Mouse (Mus musculus) forebrain, embryonic 14.5 days (tissue): Measurements from ENCODE around the gene Vmn1r148. TPM values are rescaled to one million over a fixed set of nuclear protein-coding genes. Genes with fewer than 3 reads are reported as not detected.
"Not testable (repeated sequence)": the region's sequence is repeated elsewhere in the genome, so short reads cannot be mapped to it uniquely, and the experiment has no call there.

Experiments
- ATAC-seq: fragments of 200-750 bp; cut with Nextera tagmentation; 2 replicates; pipeline ENCODE4 v1.8.0; 2017; ENCODE audit warnings: mild to moderate bottlenecking, moderate library complexity
- DNase-seq: peaks from one replicate; pipeline ENCODE4 v3.0.0-alpha.2; 2015; ENCODE audit warnings: low spot score
- H3K27ac ChIP-seq: fragments of 300-500 bp; sonication (generic); 2 replicates; pipeline ENCODE4 v1.5.1; 2014; ENCODE audit warnings: low read depth, mild to moderate bottlenecking, control low read depth, low read length, moderate library complexity
- H3K27me3 ChIP-seq: fragments of 300-500 bp; sonication (generic); replicated peaks from 2 replicates; pipeline ENCODE4 v1.6.1; 2014; ENCODE audit warnings: low read length, control low read depth, mixed read lengths; ENCODE audit not compliant: control insufficient read depth, insufficient read depth
- H3K36me3 ChIP-seq: fragments of 300-500 bp; sonication (generic); 2 replicates; pipeline ENCODE4 v1.6.1; 2014; ENCODE audit warnings: low read length, control low read depth; ENCODE audit not compliant: control insufficient read depth, insufficient read depth
- H3K4me1 ChIP-seq: fragments of 300-500 bp; sonication (generic); 2 replicates; pipeline ENCODE4 v1.6.1; 2014; ENCODE audit warnings: antibody characterized with exemption, low read length, control low read depth; ENCODE audit not compliant: control insufficient read depth, insufficient read depth
- H3K4me2 ChIP-seq: fragments of 300-500 bp; sonication (generic); 2 replicates; pipeline ENCODE4 v1.6.1; 2014; ENCODE audit warnings: mild to moderate bottlenecking, control low read depth, low read length
- H3K4me3 ChIP-seq: fragments of 300-500 bp; sonication (generic); 2 replicates; pipeline ENCODE4 v1.5.1; 2014; ENCODE audit warnings: low read depth, low read length, control low read depth
- H3K9ac ChIP-seq: fragments of 300-500 bp; sonication (generic); 2 replicates; pipeline ENCODE4 v1.6.1; 2014; ENCODE audit warnings: mild to moderate bottlenecking, low read length, control low read depth, moderate library complexity
- H3K9me3 ChIP-seq: fragments of 300-500 bp; sonication (generic); replicated peaks from 2 replicates; pipeline ENCODE4 v1.6.1; 2016; ENCODE audit warnings: low read length, control low read depth, mixed read lengths; ENCODE audit not compliant: control insufficient read depth
- WGBS: fragments of 180-500 bp; shearing (Covaris S2); extraction: QIAGEN DNeasy Blood & Tissue Kit; methylation state at CpG from one replicate; pipeline ENCODE4 v1.1.7; 2014; 5-methylcytosine and 5-hydroxymethylcytosine counted together
- polyA plus RNA-seq: library from polyadenylated mRNA; unstranded; fragments of >200 nt; fragmentation: Nextera tagmentation; extraction: Ambion mirVana; gene quantifications from 2 replicates; pipeline ENCODE4 v1.2.1, GENCODE M21; 2014

The Vmn1r148 gene
- polyA plus RNA-seq: not detected in 2 replicates

- not testable (repeated sequence) for H3K9ac ChIP-seq, H3K4me2 ChIP-seq, DNase-seq, H3K36me3 ChIP-seq, H3K4me3 ChIP-seq, H3K27ac ChIP-seq, H3K9me3 ChIP-seq, H3K27me3 ChIP-seq, ATAC-seq, H3K4me1 ChIP-seq
- no CpG with 5 or more reads among the region's 3 CpGs for WGBS
Measured at GRCm38 (mm10) chr7:22413283-22413682, at the start of gene Vmn1r148. Gene Vmn1r148 (plus strand): TSS chr7:22413583.

GRCm38 (mm10) chr7:22370939-22371338 lies 42.4 kb upstream of the Vmn1r148 start, which contains the start of gene Gm8660:
Gene Gm8660 (minus strand): TSS chr7:22371039.
- H3K27ac ChIP-seq, H3K36me3 ChIP-seq, DNase-seq, H3K4me3 ChIP-seq, H3K9ac ChIP-seq, H3K9me3 ChIP-seq, H3K4me2 ChIP-seq, H3K4me1 ChIP-seq, ATAC-seq, H3K27me3 ChIP-seq: not testable (repeated sequence)
- no CpG with 5 or more reads among the region's 1 CpGs for WGBS

GRCm38 (mm10) chr7:22438129-22438528 lies 24.7 kb downstream of the Vmn1r148 start, which contains the start of gene Vmn1r149:
Gene Vmn1r149 (minus strand): TSS chr7:22438229.
- WGBS: no CpG with 5 or more reads among the region's 2 CpGs
- H3K4me1 ChIP-seq, DNase-seq, H3K9me3 ChIP-seq, H3K4me3 ChIP-seq, ATAC-seq, H3K27me3 ChIP-seq, H3K27ac ChIP-seq, H3K36me3 ChIP-seq, H3K9ac ChIP-seq, H3K4me2 ChIP-seq: not testable (repeated sequence)

- not testable (repeated sequence) for H3K27me3 ChIP-seq, H3K4me1 ChIP-seq, H3K9me3 ChIP-seq, H3K4me3 ChIP-seq, H3K4me2 ChIP-seq, H3K9ac ChIP-seq, H3K27ac ChIP-seq, DNase-seq, ATAC-seq, H3K36me3 ChIP-seq
- WGBS: no CpG with 5 or more reads among the region's 5 CpGs
Measured at GRCm38 (mm10) chr7:22463975-22464374, 50.6 kb downstream of the Vmn1r148 start, which contains the start of gene Gm10665. Gene Gm10665 (minus strand): TSS chr7:22464075.

Other genes starting within 250 kb of the Vmn1r148 start
- not detected in 2 replicates for gene Vmn1r142, start 249.5 kb upstream of the Vmn1r148 start, polyA plus RNA-seq
- gene Vmn1r143, start 224.2 kb upstream of the Vmn1r148 start, polyA plus RNA-seq: not detected in 2 replicates
- not detected in 2 replicates for gene Gm8653, start 212.3 kb upstream of the Vmn1r148 start, polyA plus RNA-seq
- not detected in 2 replicates for gene Gm8453, start 184.1 kb upstream of the Vmn1r148 start, polyA plus RNA-seq
- gene Gm4187, start 83.9 kb upstream of the Vmn1r148 start, polyA plus RNA-seq: not detected in 2 replicates
- not detected in 2 replicates for gene Gm8660, start 42.5 kb upstream of the Vmn1r148 start, polyA plus RNA-seq
- not detected in 2 replicates for gene Vmn1r149, start 24.6 kb downstream of the Vmn1r148 start, polyA plus RNA-seq
- not detected in 2 replicates for gene Gm10665, start 50.5 kb downstream of the Vmn1r148 start, polyA plus RNA-seq
- not detected in 2 replicates for gene Vmn1r151, start 86.1 kb downstream of the Vmn1r148 start, polyA plus RNA-seq
- not detected in 2 replicates for gene Vmn1r152, start 109.4 kb downstream of the Vmn1r148 start, polyA plus RNA-seq
- not detected in 2 replicates for gene Gm8677, start 121.3 kb downstream of the Vmn1r148 start, polyA plus RNA-seq
- not detected in 2 replicates for gene Gm4201, start 151.8 kb downstream of the Vmn1r148 start, polyA plus RNA-seq
- not detected in 2 replicates for gene Gm4565, start 174.5 kb downstream of the Vmn1r148 start, polyA plus RNA-seq
- not detected in 2 replicates for gene Vmn1r155, start 244.4 kb downstream of the Vmn1r148 start, polyA plus RNA-seq